Mouse (Mus musculus): ENCODE results near the gene Nfatc4.

Nfatc4 gene

DNA sequence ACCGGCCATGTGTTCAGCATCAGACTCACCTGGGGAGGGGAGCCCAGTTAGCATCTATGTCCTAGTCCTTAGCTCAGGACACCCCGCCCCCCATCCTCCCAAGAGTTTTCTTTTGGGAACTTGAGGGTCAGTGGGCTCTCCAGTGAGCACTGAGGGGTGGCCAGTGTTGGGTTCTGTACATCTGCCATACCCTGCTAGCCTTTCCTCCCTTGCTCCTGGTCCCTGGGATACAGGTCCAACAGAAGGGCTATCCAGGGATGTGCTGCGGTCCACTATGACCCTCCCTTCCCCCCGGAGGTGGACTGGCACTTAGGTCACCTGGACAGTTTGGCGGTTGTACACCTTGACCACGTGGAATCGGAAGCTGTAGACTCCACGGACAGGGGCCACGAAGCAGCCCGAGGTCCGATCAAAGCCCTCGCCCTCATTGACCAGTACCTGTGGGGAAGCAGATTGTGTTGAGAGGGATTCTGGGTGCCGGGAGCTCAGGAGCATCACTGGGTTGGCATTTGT, 60.3 kb downstream of the Nfatc4 start:
- DNase-seq (ENCODE audit: low read depth, low spot score), result no peak
